Mouse (Mus musculus): ENCODE measurements around the gene Ttc7b.

DNA sequence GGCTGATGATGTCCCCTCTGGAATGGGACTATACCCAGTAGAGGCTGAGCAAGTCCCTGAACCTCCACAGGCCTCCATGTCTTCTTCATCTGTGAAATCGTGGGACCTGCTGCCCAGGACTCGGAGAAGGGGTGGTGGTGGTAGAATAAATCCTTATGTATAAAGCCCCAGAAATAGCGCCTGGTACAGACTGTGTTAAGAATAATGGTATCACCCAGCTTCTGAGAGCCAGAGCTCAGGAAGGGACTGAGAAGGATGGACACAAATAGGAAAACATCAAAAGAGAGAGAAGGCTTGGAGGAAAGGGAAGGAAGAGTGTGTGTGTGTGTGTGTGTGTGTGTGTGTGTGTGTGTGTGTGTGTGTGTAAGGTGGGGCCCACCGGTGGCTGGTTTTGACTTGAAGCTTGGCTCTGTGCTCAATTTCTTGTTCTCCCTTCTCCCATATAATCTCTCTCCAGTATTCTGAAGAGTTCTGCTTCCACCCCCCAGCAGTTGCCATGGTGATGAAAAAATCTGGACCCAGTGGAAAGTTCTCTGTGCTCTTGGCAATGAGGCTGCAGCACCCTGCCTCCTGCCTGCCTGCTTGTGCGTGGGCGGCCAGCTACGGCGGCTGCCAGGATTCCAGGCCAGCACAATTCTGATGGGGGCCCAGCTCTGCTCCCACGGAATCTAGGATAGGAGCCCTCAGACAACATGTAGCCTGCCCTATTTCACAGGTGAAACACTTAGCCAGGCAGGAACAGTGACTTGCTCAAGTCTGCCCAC is 254.9 kb downstream of the Ttc7b start:
- TF ChIP-seq CTCF (IDR thresholded peaks at IDR 0.05; ENCODE audit: borderline replicate concordance, extremely low read depth, insufficient read depth, insufficient read length) (no peak), POLR2A (IDR thresholded peaks at IDR 0.05; ENCODE audit: borderline replicate concordance, extremely low read depth, insufficient read depth, insufficient read length, poor library complexity, severe bottlenecking) (no peak)

Data from brain, embryonic 14.5 days (tissue).